Mouse (Mus musculus) neural tube, embryonic 11.5 days (tissue): ENCODE results near the gene Kdelr1. TPM values are rescaled to one million over a fixed set of nuclear protein-coding genes. Genes with fewer than 3 reads are reported as not detected.

Experiments
- ATAC-seq: fragments of 200-750 bp; cut with Nextera tagmentation; 2 replicates; pipeline ENCODE4 v1.8.0; 2017; ENCODE audit warnings: moderate number of reproducible peaks, mild to moderate bottlenecking, moderate TSS enrichment, moderate library complexity; ENCODE audit not compliant: insufficient read depth, low FRiP score, low TSS enrichment
- DNase-seq: peaks from one replicate; pipeline ENCODE4 v3.0.0-alpha.2; 2015; ENCODE audit warnings: low spot score
- H3K27ac ChIP-seq: fragments of 300-500 bp; sonication (generic); 2 replicates; pipeline ENCODE4 v1.5.1; 2014; ENCODE audit warnings: low read depth, mild to moderate bottlenecking, low read length
- H3K27me3 ChIP-seq: fragments of 300-500 bp; sonication (generic); 2 replicates; pipeline ENCODE4 v1.6.1; 2014; ENCODE audit warnings: mild to moderate bottlenecking, low read length, mixed read lengths; ENCODE audit not compliant: control insufficient read depth, insufficient read depth
- H3K36me3 ChIP-seq: fragments of 300-500 bp; sonication (generic); 2 replicates; pipeline ENCODE4 v1.6.1; 2014; ENCODE audit warnings: mild to moderate bottlenecking, low read length, moderate library complexity, mixed read lengths; ENCODE audit not compliant: control insufficient read depth, insufficient read depth
- H3K4me1 ChIP-seq: fragments of 300-500 bp; sonication (generic); 2 replicates; pipeline ENCODE4 v1.6.1; 2014; ENCODE audit warnings: low read length, mixed read lengths; ENCODE audit not compliant: control insufficient read depth, insufficient read depth
- H3K4me2 ChIP-seq: fragments of 300-500 bp; sonication (generic); 2 replicates; pipeline ENCODE4 v1.6.1; 2014; ENCODE audit warnings: low read depth, mild to moderate bottlenecking, moderate library complexity
- H3K4me3 ChIP-seq: fragments of 300-500 bp; sonication (generic); 2 replicates; pipeline ENCODE4 v1.5.1; 2014; ENCODE audit warnings: low read depth, low read length
- H3K9ac ChIP-seq: fragments of 300-500 bp; sonication (generic); 2 replicates; pipeline ENCODE4 v1.6.1; 2014; ENCODE audit warnings: mild to moderate bottlenecking, low read length
- H3K9me3 ChIP-seq: fragments of 300-500 bp; sonication (generic); 2 replicates; pipeline ENCODE4 v1.6.1; 2016; ENCODE audit warnings: low read length; ENCODE audit not compliant: control insufficient read depth
- WGBS: fragments of 180-500 bp; shearing (Covaris S2); extraction: QIAGEN DNeasy Blood & Tissue Kit; methylation state at CpG from one replicate; pipeline ENCODE4 v1.1.7; 2014; 5-methylcytosine and 5-hydroxymethylcytosine counted together
- polyA plus RNA-seq: library from polyadenylated mRNA; unstranded; fragments of >200 nt; fragmentation: Nextera tagmentation; extraction: Ambion mirVana; gene quantifications from 2 replicates; pipeline ENCODE4 v1.2.1, GENCODE M21; 2014

Kdelr1 gene
- polyA plus RNA-seq, 1 experiment from 2014 or later = 75.4 TPM

DNA sequence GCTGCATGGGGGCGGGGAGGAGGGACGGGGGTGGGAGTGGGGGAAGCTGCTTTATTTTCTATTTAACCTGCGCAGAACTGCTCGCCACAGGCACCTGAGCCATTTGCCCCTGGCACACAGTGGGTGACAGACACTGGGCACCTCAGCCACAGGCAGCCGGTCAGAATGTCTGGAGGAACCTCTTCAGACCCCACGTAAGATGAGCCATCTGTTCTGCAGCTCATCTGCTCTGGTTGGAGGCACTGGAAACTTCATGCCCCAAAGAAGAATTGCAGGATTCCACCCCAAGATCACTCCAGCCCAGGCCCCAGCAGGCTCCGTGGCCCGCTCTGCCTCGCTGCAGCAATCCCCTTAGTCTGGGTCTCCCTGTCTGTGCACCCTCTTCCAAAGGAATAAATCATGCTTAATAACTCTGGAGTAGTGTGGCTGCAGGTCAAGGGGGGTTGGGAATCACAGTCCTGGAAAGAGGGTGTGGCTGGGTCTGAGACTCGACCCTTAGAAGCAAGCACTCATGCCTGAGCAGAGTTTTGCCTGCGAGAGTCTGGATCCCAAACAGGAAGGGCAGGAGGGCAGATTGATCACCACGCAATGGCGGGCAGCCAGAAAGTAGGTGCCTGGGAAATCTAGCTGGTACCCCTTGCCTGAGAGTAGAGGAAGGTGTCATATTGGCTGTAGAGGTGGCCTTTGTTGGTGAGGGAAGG, 44.6 kb downstream of the Kdelr1 start:
- 30% methylated on average over 13 of the region's 13 CpGs for WGBS
- H3K4me3 ChIP-seq = 0 out of 2 replicates have a peak overlapping the region, but pooled peaks have one; percentile 1
- ATAC-seq (peak; percentile 48), DNase-seq (no peak)
- no peaks in the 10 kb centered on the region for H3K27me3 ChIP-seq
- H3K4me1 ChIP-seq = peaks cover 16% of the 10 kb centered on the region
- peak overlapping the region; percentile 35; the same call in 1 of the 2 replicates for H3K9ac ChIP-seq
- H3K4me2 ChIP-seq = peak overlapping the region; percentile 33
- no peaks in the 10 kb centered on the region for H3K36me3 ChIP-seq
- peak overlapping the region; percentile 80 for H3K27ac ChIP-seq
- no peaks in the 10 kb centered on the region for H3K9me3 ChIP-seq

DNA sequence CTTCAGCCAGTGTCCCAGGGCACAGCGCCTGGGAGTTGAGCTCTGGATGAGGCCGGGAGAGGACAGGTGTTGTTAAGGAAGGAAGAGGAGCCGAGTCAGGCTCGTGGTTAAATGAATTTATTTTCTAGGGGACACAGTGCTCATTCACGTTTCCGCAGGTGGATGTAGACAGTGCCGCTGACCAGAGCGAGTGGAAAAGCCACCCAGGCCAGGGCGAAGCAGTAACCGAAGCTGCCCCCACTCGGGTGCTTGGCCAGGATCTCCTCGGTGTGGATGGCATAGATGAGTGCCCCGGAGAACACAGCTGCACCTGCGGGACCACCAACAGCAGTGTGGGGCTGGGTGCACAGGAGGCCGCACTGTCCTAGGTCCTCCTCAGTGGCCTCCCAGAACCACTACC, 45.4 kb downstream of the Kdelr1 start:
- no peak overlapping the region for H3K4me2 ChIP-seq
- no peak for DNase-seq
- H3K27me3 ChIP-seq = no peaks in the 10 kb centered on the region
- H3K27ac ChIP-seq = no peak overlapping the region
- no peak overlapping the region for H3K4me3 ChIP-seq
- WGBS = 88% methylated on average over 15 of the region's 15 CpGs
- H3K9me3 ChIP-seq = no peaks in the 10 kb centered on the region
- peaks cover 16% of the 10 kb centered on the region for H3K4me1 ChIP-seq
- no peaks in the 10 kb centered on the region for H3K36me3 ChIP-seq
- H3K9ac ChIP-seq = no peak overlapping the region
- ATAC-seq = no peak

- Histone ChIP-seq H3K4me2 (no peak overlapping the region), H3K9me3 (no peaks in the 10 kb centered on the region), H3K4me3 (no peak overlapping the region), H3K4me1 (peaks cover 16% of the 10 kb centered on the region), H3K36me3 (no peaks in the 10 kb centered on the region), H3K27ac (no peak overlapping the region), H3K27me3 (no peaks in the 10 kb centered on the region), H3K9ac (no peak overlapping the region)
- ATAC-seq (no peak), DNase-seq (no peak)
- 71% methylated on average over 14 of the region's 14 CpGs for WGBS
These were observed 46.6 kb downstream of the Kdelr1 start for GRCm38 (mm10) chr7:45919083-45919671.

DNA sequence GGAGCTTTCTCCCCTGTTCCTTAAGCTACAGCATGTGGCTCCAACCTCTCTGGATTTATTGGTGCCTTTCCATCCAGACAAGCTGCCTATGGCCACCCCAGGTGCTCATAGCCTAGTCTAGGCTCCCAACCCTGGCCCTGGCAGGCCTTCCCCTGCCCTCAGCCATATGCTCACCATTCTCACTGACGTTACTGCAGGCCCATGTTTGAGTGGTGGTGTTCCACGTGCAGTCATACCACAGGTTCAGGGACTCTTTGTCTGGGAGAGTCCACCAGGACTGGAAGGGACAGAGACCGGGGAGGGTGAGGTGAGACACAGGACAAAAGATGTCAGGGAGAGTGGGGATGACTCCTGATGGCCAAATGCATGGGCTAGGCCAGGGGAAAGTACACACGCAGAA, 47.2 kb downstream of the Kdelr1 start:
- Histone ChIP-seq H3K4me2 (no peak overlapping the region), H3K9me3 (no peaks in the 10 kb centered on the region), H3K27me3 (no peaks in the 10 kb centered on the region), H3K9ac (no peak overlapping the region), H3K4me1 (peaks cover 16% of the 10 kb centered on the region), H3K27ac (no peak overlapping the region), H3K36me3 (no peaks in the 10 kb centered on the region), H3K4me3 (no peak overlapping the region)
- DNase-seq (no peak), ATAC-seq (no peak)
- 82% methylated on average over 4 of the region's 4 CpGs for WGBS

- DNase-seq (no peak), ATAC-seq (no peak)
- H3K9me3 ChIP-seq = no peaks in the 10 kb centered on the region
- H3K36me3 ChIP-seq = no peaks in the 10 kb centered on the region
- H3K4me2 ChIP-seq = peak overlapping the region; percentile 7; the same call in 1 of the 2 replicates
- no peak overlapping the region for H3K4me3 ChIP-seq
- no peak overlapping the region for H3K27ac ChIP-seq
- no peaks in the 10 kb centered on the region for H3K27me3 ChIP-seq
- no peak overlapping the region; the same call in 1 of the 2 replicates for H3K9ac ChIP-seq
- WGBS = 52% methylated on average over 9 of the region's 9 CpGs
- H3K4me1 ChIP-seq = peaks cover 16% of the 10 kb centered on the region
These were observed 48.1 kb downstream of the Kdelr1 start for GRCm38 (mm10) chr7:45920583-45921241.

DNA sequence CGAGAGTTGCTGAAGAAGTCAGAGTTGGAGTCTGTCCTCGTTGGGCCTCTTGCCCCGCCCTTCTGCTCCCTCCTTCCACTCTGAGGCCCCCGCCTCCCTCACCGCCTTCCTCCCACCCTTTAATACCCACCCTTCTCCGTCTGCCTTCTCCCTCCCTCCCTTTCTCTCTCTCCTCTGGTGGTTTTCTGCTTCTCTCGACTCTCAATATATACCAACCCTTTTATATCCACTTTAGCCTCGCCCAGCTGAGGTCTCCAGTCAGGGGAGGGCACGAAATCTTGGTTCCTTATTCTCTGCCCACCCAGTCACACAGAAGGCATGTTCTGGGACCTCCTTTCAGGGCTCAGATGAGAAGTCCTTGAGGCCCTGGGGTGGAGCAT, 48.7 kb downstream of the Kdelr1 start, which contains the start of gene Emp3:
Gene Emp3 (minus strand): TSS at position 163 of the 380 bp plus-strand sequence.
- no peaks in the 10 kb centered on the region for H3K9me3 ChIP-seq
- H3K27ac ChIP-seq = no peak within 1 kb of the TSS
- H3K4me1 ChIP-seq = peaks cover 12% of the 10 kb centered on the region
- ATAC-seq = no peak
- peak within 1 kb of the TSS; percentile 7; the same call in 1 of the 2 replicates for H3K4me2 ChIP-seq
- DNase-seq = no peak
- H3K36me3 ChIP-seq = no peaks in the 10 kb centered on the region
- WGBS = 51% methylated on average over 9 of the region's 9 CpGs
- H3K27me3 ChIP-seq = no peaks in the 10 kb centered on the region
- H3K4me3 ChIP-seq = no peak within 1 kb of the TSS
- no peak within 1 kb of the TSS; the same call in 1 of the 2 replicates for H3K9ac ChIP-seq

GRCm38 (mm10) chr7:45921950-45922600, 49.5 kb downstream of the Kdelr1 start:
- ATAC-seq (no peak), DNase-seq (no peak)
- 85% methylated on average over 12 of the region's 12 CpGs for WGBS
- Histone ChIP-seq H3K4me1 (peaks cover 5% of the 10 kb centered on the region), H3K9ac (no peak overlapping the region), H3K4me2 (no peak overlapping the region), H3K27me3 (no peaks in the 10 kb centered on the region), H3K36me3 (no peaks in the 10 kb centered on the region), H3K27ac (no peak overlapping the region), H3K9me3 (no peaks in the 10 kb centered on the region), H3K4me3 (no peak overlapping the region)

- ATAC-seq (peak; percentile 89), DNase-seq (peak; percentile 93)
- Histone ChIP-seq H3K36me3 (no peaks in the 10 kb centered on the region), H3K4me1 (no peaks in the 10 kb centered on the region), H3K9me3 (no peaks in the 10 kb centered on the region), H3K27me3 (no peaks in the 10 kb centered on the region), H3K4me3 (peak overlapping the region; percentile 27), H3K27ac (peak overlapping the region; percentile 65; the same call in 1 of the 2 replicates), H3K9ac (peak overlapping the region; percentile 18), H3K4me2 (peak overlapping the region; percentile 41)
- WGBS = 1% methylated on average over 37 of the region's 37 CpGs
These were observed 50.6 kb downstream of the Kdelr1 start for GRCm38 (mm10) chr7:45922928-45923761.
